Mouse (Mus musculus) heart, embryonic 13.5 days (tissue): Measurements from ENCODE around the gene Kit. TPM values are rescaled to one million over a fixed set of nuclear protein-coding genes. Genes with fewer than 3 reads are reported as not detected.

ENCODE experiments used
- ATAC-seq: fragments of 200-750 bp; cut with Nextera tagmentation; 2 replicates; pipeline ENCODE4 v1.8.0; 2017; ENCODE audit warnings: moderate TSS enrichment; ENCODE audit not compliant: insufficient number of reproducible peaks, low FRiP score, low TSS enrichment; ENCODE audit errors: extremely low read depth
- H3K27ac ChIP-seq: fragments of 300-500 bp; sonication (generic); replicated peaks from 2 replicates; pipeline ENCODE4 v1.5.1; 2015; ENCODE audit warnings: moderate library complexity, mild to moderate bottlenecking, inconsistent platforms
- H3K27me3 ChIP-seq: fragments of 300-500 bp; sonication (generic); replicated peaks from 2 replicates; pipeline ENCODE4 v1.6.1; 2015; ENCODE audit warnings: mild to moderate bottlenecking, inconsistent platforms
- H3K36me3 ChIP-seq: fragments of 300-500 bp; sonication (generic); 2 replicates; pipeline ENCODE4 v1.6.1; 2015; ENCODE audit warnings: mild to moderate bottlenecking, inconsistent platforms
- H3K4me1 ChIP-seq: fragments of 300-500 bp; sonication (generic); 2 replicates; pipeline ENCODE4 v1.6.1; 2015; ENCODE audit warnings: inconsistent platforms
- H3K4me2 ChIP-seq: fragments of 300-500 bp; sonication (generic); 2 replicates; pipeline ENCODE4 v1.6.1; 2015; ENCODE audit warnings: inconsistent platforms, mild to moderate bottlenecking, moderate library complexity
- H3K4me3 ChIP-seq: fragments of 300-500 bp; sonication (generic); 2 replicates; pipeline ENCODE4 v1.5.1; 2015; ENCODE audit warnings: moderate library complexity, mild to moderate bottlenecking, inconsistent platforms
- H3K9ac ChIP-seq: fragments of 300-500 bp; sonication (generic); 2 replicates; pipeline ENCODE4 v1.6.1; 2015; ENCODE audit warnings: inconsistent platforms, mild to moderate bottlenecking, moderate library complexity
- H3K9me3 ChIP-seq: fragments of 300-500 bp; sonication (generic); 2 replicates; pipeline ENCODE4 v1.6.1; 2016; ENCODE audit warnings: inconsistent platforms
- WGBS: fragments of 180-500 bp; shearing (Covaris S2); methylation state at CpG from one replicate; pipeline ENCODE4 v1.1.7; 2015; ENCODE audit warnings: mixed read lengths; 5-methylcytosine and 5-hydroxymethylcytosine counted together
- polyA plus RNA-seq: library from polyadenylated mRNA; unstranded; fragments of >200 nt; fragmentation: Nextera tagmentation; extraction: Ambion mirVana; gene quantifications from 2 replicates; pipeline ENCODE4 v1.2.1, GENCODE M21; 2015

The Kit gene
- polyA plus RNA-seq, 1 experiment from 2014 or later = 11.1 TPM

DNA sequence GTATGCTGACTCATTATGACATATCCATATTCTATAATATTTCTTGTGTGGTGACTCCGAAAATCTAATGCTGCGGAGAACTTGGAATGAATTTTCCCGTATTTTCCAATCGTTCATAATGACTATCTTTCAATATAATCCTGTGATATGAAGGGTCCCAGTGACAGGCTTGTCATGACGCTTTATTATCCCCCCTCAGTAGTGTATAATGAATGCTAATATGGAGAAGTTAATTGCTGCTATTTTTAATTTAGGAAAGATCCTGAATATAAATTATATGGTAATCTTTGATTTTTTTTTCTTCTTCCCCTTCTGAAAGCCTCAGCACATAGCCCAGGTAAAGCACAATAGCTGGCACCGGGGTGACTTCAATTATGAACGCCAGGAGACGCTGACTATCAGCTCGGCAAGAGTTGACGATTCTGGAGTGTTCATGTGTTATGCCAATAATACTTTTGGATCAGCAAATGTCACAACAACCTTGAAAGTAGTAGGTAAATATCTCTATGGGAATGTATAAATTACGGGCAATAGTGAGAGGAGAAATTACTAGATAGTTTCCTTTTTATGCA, 40.4 kb downstream of the Kit start:
- H3K27me3 ChIP-seq = no peaks in the 10 kb centered on the region
- H3K9me3 ChIP-seq = no peaks in the 10 kb centered on the region
- ATAC-seq = no peak
- no peak overlapping the region for H3K4me3 ChIP-seq
- H3K9ac ChIP-seq = no peak overlapping the region
- H3K27ac ChIP-seq = no peak overlapping the region
- 88% methylated on average over 11 of the region's 11 CpGs for WGBS
- no peaks in the 10 kb centered on the region for H3K36me3 ChIP-seq
- no peak overlapping the region for H3K4me2 ChIP-seq
- peaks cover 8% of the 10 kb centered on the region for H3K4me1 ChIP-seq

DNA sequence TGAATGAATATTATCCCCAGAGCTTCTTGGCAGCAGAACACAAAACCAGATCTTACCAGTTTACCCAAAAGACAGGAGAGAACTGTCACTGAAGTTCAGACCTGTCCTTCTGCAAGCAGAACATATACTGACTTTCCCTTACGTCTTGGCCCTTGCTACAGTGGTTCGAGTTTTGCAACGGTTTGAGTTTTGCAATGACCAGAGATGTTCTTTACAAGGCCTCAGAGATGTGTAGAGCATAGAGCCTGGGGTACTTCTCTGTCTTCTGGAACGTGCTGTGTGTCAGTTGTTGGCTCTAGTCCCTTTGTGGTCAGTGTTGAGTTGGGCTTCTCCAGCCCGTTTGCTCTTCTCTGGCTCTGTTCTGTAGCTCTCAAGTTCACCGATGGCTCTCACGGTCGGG, 40.9 kb downstream of the Kit start:
- Histone ChIP-seq H3K4me2 (no peak overlapping the region), H3K36me3 (no peaks in the 10 kb centered on the region), H3K4me1 (peaks cover 3% of the 10 kb centered on the region; the same call in 1 of the 2 replicates), H3K27ac (no peak overlapping the region), H3K9me3 (no peaks in the 10 kb centered on the region), H3K4me3 (no peak overlapping the region), H3K9ac (no peak overlapping the region), H3K27me3 (no peaks in the 10 kb centered on the region)
- 77% methylated on average over 8 of the region's 8 CpGs for WGBS
- no peak for ATAC-seq

- Histone ChIP-seq H3K9me3 (no peaks in the 10 kb centered on the region), H3K4me3 (no peak overlapping the region), H3K36me3 (peaks cover 14% of the 10 kb centered on the region), H3K9ac (no peak overlapping the region), H3K4me1 (no peaks in the 10 kb centered on the region), H3K4me2 (no peak overlapping the region), H3K27me3 (no peaks in the 10 kb centered on the region), H3K27ac (no peak overlapping the region)
- ATAC-seq = no peak; the same call in 1 of the 2 replicates
- WGBS = 90% methylated on average over 4 of the region's 4 CpGs
Measured at GRCm38 (mm10) chr5:75622401-75622800, 47.7 kb downstream of the Kit start.

DNA sequence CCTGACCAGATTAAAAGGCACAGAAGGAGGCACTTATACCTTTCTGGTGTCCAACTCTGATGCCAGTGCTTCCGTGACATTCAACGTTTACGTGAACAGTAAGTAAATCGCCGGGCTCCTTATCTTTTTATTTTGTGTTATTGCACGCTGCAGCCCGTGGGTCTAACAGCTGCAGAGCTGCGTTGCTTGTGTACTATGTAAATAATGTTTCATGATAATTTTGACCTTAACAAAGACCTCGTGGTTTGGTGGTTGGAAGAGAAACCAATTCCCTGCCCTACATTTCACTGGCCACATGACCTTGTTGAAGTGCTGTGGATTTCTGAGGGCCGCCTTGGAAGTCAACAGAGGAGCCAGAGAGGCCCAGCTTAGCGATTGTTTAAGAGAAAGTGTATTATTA, 48.3 kb downstream of the Kit start:
- H3K9me3 ChIP-seq = no peaks in the 10 kb centered on the region
- H3K4me2 ChIP-seq = no peak overlapping the region
- ATAC-seq = no peak
- WGBS = 76% methylated on average over 11 of the region's 11 CpGs
- H3K9ac ChIP-seq = no peak overlapping the region
- no peak overlapping the region for H3K27ac ChIP-seq
- H3K4me3 ChIP-seq = no peak overlapping the region
- H3K36me3 ChIP-seq = peaks cover 14% of the 10 kb centered on the region
- no peaks in the 10 kb centered on the region for H3K27me3 ChIP-seq
- no peaks in the 10 kb centered on the region for H3K4me1 ChIP-seq

DNA sequence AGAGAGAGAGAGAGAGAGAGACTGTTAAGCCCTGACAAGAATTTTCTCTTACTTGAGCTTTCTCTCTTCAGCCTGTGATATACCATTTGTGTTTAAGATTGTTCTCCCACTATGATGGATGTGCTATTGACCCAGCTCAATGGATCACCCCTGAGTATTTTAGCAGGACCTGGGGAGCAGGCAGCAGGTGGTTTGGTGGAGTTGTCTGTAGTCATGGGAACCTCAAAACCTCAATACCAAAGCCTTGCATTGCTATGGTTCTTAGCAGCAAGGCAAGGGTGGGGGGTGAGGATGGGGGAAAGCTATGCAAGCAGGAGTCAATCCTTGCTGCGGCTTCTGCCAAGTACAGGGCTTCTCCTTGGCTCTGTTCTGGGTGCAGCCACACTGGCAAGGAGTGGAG, 48.8 kb downstream of the Kit start:
- no peaks in the 10 kb centered on the region for H3K27me3 ChIP-seq
- no peak overlapping the region for H3K9ac ChIP-seq
- H3K4me1 ChIP-seq = no peaks in the 10 kb centered on the region
- peaks cover 14% of the 10 kb centered on the region for H3K36me3 ChIP-seq
- no peak overlapping the region for H3K27ac ChIP-seq
- no peaks in the 10 kb centered on the region for H3K9me3 ChIP-seq
- no peak for ATAC-seq
- WGBS = 100% methylated on average over 1 of the region's 1 CpGs
- H3K4me3 ChIP-seq = no peak overlapping the region
- no peak overlapping the region for H3K4me2 ChIP-seq

DNA sequence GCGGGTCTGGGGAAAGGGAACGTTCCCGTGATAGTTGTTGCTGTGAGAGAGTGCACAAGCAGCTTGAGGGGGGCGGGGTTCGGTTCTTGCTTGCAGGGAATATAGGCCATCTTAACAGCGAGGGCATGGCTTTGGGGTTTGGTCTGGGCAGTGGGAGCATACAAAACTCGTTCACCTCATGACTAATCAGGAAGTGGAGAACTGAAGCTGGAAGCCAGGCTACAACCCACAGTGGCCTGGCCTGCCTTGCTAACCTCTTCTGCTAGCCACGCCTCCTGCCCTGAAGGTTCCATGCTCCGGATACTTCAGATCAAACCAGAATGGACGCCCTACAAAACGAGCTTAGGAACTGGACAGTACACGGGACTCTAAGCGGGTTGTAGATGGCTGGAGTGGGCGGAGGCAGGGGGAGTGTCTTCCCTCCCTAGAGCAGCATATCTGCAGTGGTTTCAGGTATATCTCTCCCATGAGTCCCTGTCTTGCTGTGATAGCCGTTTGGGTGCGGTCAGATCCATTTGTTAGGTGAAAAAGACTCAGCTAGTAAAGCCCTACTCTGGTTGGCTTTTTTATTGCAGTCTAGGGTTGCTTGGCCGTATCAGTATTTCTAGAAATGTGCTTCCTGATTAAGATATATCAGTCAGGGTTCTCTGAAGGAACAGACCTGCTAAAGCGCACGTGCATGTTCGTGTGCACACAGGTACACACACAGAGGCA, 49.4 kb downstream of the Kit start:
- Histone ChIP-seq H3K9ac (no peak overlapping the region), H3K27ac (no peak overlapping the region), H3K4me3 (no peak overlapping the region), H3K27me3 (no peaks in the 10 kb centered on the region), H3K36me3 (peaks cover 14% of the 10 kb centered on the region), H3K4me1 (no peaks in the 10 kb centered on the region), H3K4me2 (no peak overlapping the region), H3K9me3 (no peaks in the 10 kb centered on the region)
- WGBS = 84% methylated on average over 20 of the region's 20 CpGs
- ATAC-seq = no peak

DNA sequence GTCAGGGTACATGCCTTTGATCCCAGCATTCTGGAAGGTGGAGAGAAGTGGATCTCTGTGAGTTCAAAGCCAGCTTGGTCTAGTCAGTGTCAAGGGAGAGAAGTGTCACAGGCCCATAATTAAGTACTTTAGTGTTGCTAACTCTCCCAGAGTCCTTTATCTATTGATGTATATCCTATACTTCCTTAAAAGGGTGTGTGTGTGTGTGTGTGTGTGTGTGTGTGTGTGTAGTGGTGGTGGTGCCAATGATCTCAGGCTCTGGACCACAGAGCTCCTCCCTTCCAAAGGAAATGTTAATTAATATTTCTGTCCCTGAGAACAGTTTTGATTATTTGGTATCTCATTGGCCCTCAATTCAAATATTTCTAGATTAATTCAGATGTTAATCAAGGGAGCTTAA, 50.3 kb downstream of the Kit start:
- Histone ChIP-seq H3K27me3 (no peaks in the 10 kb centered on the region), H3K9me3 (no peaks in the 10 kb centered on the region), H3K9ac (no peak overlapping the region), H3K36me3 (peaks cover 14% of the 10 kb centered on the region), H3K4me3 (no peak overlapping the region), H3K4me1 (no peaks in the 10 kb centered on the region), H3K27ac (no peak overlapping the region), H3K4me2 (no peak overlapping the region)
- ATAC-seq = no peak

DNA sequence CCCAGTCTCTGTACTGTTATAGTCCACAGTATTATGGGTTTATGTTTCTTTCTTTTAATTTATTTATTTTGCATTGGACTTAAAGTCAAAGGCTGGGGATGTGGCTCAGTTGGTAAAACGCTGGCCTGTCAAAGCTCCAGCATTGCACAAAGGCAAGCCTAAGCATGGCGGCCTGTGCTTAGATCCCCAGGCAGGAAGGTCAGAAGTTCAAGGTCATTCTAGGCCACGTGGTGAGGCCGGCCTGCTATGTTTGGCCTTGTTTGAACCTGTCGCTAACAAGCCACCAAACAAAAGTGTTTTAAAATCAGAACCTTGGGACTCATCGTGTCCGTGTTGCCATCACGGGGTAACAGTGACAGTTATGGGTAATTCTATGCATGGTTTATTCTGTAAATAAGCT, 51.6 kb downstream of the Kit start:
- Histone ChIP-seq H3K4me3 (no peak overlapping the region), H3K36me3 (0 out of 2 replicates have a peak, but pooled peaks cover 10% of the 10 kb centered on the region), H3K27me3 (no peaks in the 10 kb centered on the region), H3K27ac (no peak overlapping the region), H3K9me3 (no peaks in the 10 kb centered on the region), H3K4me1 (no peaks in the 10 kb centered on the region), H3K9ac (no peak overlapping the region), H3K4me2 (no peak overlapping the region)
- ATAC-seq = no peak
- WGBS = 72% methylated on average over 8 of the region's 8 CpGs

- H3K9ac ChIP-seq = no peak overlapping the region
- no peak for ATAC-seq
- H3K4me3 ChIP-seq = no peak overlapping the region
- no peaks in the 10 kb centered on the region for H3K9me3 ChIP-seq
- no peaks in the 10 kb centered on the region for H3K27me3 ChIP-seq
- H3K27ac ChIP-seq = no peak overlapping the region
- H3K36me3 ChIP-seq = 0 out of 2 replicates have a peak, but pooled peaks cover 10% of the 10 kb centered on the region
- H3K4me1 ChIP-seq = 0 out of 2 replicates have a peak, but pooled peaks cover 2% of the 10 kb centered on the region
- WGBS = 73% methylated on average over 6 of the region's 6 CpGs
- no peak overlapping the region for H3K4me2 ChIP-seq
Measured at GRCm38 (mm10) chr5:75626703-75627102, 52.0 kb downstream of the Kit start.

GRCm38 (mm10) chr5:75632257-75632656, 57.5 kb downstream of the Kit start:
- H3K4me1 ChIP-seq = peaks cover 29% of the 10 kb centered on the region
- H3K36me3 ChIP-seq = no peaks in the 10 kb centered on the region
- ATAC-seq = no peak
- no peaks in the 10 kb centered on the region for H3K27me3 ChIP-seq
- H3K4me2 ChIP-seq = no peak overlapping the region
- H3K27ac ChIP-seq = no peak overlapping the region
- WGBS = 51% methylated on average over 5 of the region's 5 CpGs
- H3K4me3 ChIP-seq = no peak overlapping the region
- H3K9me3 ChIP-seq = no peaks in the 10 kb centered on the region
- H3K9ac ChIP-seq = no peak overlapping the region

GRCm38 (mm10) chr5:75632846-75633640, 58.3 kb downstream of the Kit start:
- 70% methylated on average over 18 of the region's 18 CpGs for WGBS
- Histone ChIP-seq H3K36me3 (no peaks in the 10 kb centered on the region), H3K27me3 (no peaks in the 10 kb centered on the region), H3K4me3 (no peak overlapping the region), H3K27ac (0 out of 2 replicates have a peak overlapping the region, but pooled peaks have one; percentile 15), H3K4me1 (peaks cover 32% of the 10 kb centered on the region), H3K9ac (no peak overlapping the region), H3K9me3 (no peaks in the 10 kb centered on the region), H3K4me2 (no peak overlapping the region)
- no peak for ATAC-seq
